Mouse (Mus musculus) hindbrain, embryonic 14.5 days (tissue): ENCODE results near the gene Prdm16. TPM values are rescaled to one million over a fixed set of nuclear protein-coding genes. Genes with fewer than 3 reads are reported as not detected.
A peak's percentile ranks its signal among the peaks of the same experiment; 100 is the strongest.

Experiments used
- ATAC-seq: fragments of 200-750 bp; cut with Nextera tagmentation; 2 replicates; pipeline ENCODE4 v1.8.0; 2017; ENCODE audit warnings: moderate number of reproducible peaks, mild to moderate bottlenecking, moderate TSS enrichment, moderate library complexity; ENCODE audit not compliant: low FRiP score
- DNase-seq: peaks from one replicate; pipeline ENCODE4 v3.0.0-alpha.2; 2015; ENCODE audit warnings: low spot score
- H3K27ac ChIP-seq: fragments of 300-500 bp; sonication (generic); 2 replicates; pipeline ENCODE4 v1.5.1; 2014; ENCODE audit warnings: mild to moderate bottlenecking, moderate library complexity
- H3K27me3 ChIP-seq: fragments of 300-500 bp; sonication (generic); 2 replicates; pipeline ENCODE4 v1.6.1; 2014; ENCODE audit warnings: mild to moderate bottlenecking, low read length, mixed read lengths; ENCODE audit not compliant: control insufficient read depth, insufficient read depth
- H3K36me3 ChIP-seq: fragments of 300-500 bp; sonication (generic); replicated peaks from 2 replicates; pipeline ENCODE4 v1.6.1; 2014; ENCODE audit not compliant: control insufficient read depth, insufficient read depth
- H3K4me1 ChIP-seq: fragments of 300-500 bp; sonication (generic); replicated peaks from 2 replicates; pipeline ENCODE4 v1.6.1; 2014; ENCODE audit warnings: antibody characterized with exemption, low read length, mixed read lengths; ENCODE audit not compliant: control insufficient read depth, insufficient read depth
- H3K4me2 ChIP-seq: fragments of 300-500 bp; sonication (generic); replicated peaks from 2 replicates; pipeline ENCODE4 v1.6.1; 2014; ENCODE audit warnings: mild to moderate bottlenecking, moderate library complexity
- H3K4me3 ChIP-seq: fragments of 300-500 bp; sonication (generic); replicated peaks from 2 replicates; pipeline ENCODE4 v1.5.1; 2014; ENCODE audit warnings: mild to moderate bottlenecking, low read length
- H3K9ac ChIP-seq: fragments of 300-500 bp; sonication (generic); 2 replicates; pipeline ENCODE4 v1.6.1; 2014
- H3K9me3 ChIP-seq: fragments of 300-500 bp; sonication (generic); 2 replicates; pipeline ENCODE4 v1.6.1; 2016; ENCODE audit warnings: low read length; ENCODE audit not compliant: control insufficient read depth
- WGBS: fragments of 180-500 bp; shearing (Covaris S2); extraction: QIAGEN DNeasy Blood & Tissue Kit; methylation state at CpG from one replicate; pipeline ENCODE4 v1.1.7; 2014; 5-methylcytosine and 5-hydroxymethylcytosine counted together
- polyA plus RNA-seq: library from polyadenylated mRNA; unstranded; fragments of >200 nt; fragmentation: Nextera tagmentation; extraction: Ambion mirVana; gene quantifications from 2 replicates; pipeline ENCODE4 v1.2.1, GENCODE M21; 2014

Gene Prdm16
- polyA plus RNA-seq, 1 experiment from 2014 or later, result 15.6 TPM

DNA sequence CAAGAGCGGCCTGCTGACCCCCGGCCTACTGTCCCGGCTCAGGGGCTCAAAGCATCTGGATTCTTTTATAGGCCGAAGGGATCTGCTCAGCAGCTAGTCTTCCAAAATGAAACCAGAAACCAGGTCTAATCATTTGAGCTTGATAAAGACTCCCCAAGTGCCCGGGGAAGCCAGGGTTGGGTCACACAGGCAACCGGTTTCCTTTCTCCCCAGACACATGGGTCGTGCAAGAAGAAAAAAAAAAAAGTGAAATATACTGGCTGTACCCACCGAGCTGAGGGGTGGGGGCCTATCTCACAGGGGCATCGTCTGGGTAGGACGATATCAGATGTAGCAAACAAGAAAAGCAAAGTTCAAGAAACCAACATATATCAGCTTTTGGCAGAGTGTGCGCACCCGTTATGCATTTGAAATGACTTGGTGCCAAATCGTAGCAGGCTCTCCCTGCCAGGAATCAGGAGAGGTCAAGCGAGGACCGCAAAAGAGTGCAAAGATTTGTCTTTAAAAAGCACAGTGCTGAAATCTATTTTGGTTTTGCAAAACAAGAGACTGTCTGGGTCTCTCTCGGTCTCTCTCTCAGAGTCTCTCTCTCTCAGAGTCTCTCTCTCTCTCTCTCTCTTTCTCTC, 55.3 kb downstream of the Prdm16 start:
- no peak overlapping the region for H3K27ac ChIP-seq
- no peak overlapping the region for H3K4me3 ChIP-seq
- H3K27me3 ChIP-seq, result no peaks in the 10 kb centered on the region
- H3K9ac ChIP-seq, result no peak overlapping the region
- DNase-seq, result no peak
- H3K9me3 ChIP-seq, result no peaks in the 10 kb centered on the region
- H3K4me2 ChIP-seq, result no peak overlapping the region
- WGBS, result 83% methylated on average over 16 of the region's 16 CpGs
- no peaks in the 10 kb centered on the region for H3K4me1 ChIP-seq
- no peaks in the 10 kb centered on the region for H3K36me3 ChIP-seq
- ATAC-seq, result no peak

DNA sequence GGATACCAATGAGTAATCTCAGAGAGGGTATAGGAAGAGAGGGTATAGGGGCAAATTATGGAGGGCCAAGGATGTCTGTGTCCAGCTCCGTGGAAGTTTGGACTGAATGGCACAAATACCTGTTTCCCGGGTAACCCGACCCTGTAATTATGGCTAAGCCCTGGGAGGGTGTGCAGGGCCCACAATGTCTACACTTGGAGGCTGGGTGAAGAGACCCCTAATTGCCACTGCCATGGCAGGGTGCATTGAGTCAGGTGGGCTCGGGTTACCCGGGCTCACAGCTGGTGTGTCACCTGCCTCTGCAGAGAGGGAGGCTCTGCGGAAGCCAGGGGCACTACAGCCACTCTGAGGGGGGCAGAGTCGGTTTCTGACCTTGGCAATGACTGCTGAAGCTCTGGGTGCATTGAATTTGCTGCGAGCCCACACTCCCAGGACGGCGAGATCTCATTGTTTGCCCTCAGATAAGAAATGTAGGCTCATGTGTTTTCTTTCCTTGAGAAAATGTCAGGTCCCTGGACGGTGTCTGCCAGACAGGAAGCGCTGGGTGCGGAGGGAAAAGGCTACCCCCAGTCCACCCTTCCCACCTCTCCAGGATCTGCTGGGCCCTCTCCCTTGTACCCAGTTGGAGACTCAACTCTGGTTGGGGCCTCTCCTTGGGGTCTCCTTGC, 62.3 kb downstream of the Prdm16 start:
- ATAC-seq, result no peak
- no peak overlapping the region for H3K9ac ChIP-seq
- H3K4me3 ChIP-seq, result no peak overlapping the region
- no peaks in the 10 kb centered on the region for H3K9me3 ChIP-seq
- no peak overlapping the region for H3K27ac ChIP-seq
- DNase-seq, result no peak
- WGBS, result 72% methylated on average over 13 of the region's 13 CpGs
- H3K4me1 ChIP-seq, result peaks cover 18% of the 10 kb centered on the region
- no peaks in the 10 kb centered on the region for H3K36me3 ChIP-seq
- no peak overlapping the region for H3K4me2 ChIP-seq
- H3K27me3 ChIP-seq, result peaks cover 5% of the 10 kb centered on the region; the same call in 1 of the 2 replicates

DNA sequence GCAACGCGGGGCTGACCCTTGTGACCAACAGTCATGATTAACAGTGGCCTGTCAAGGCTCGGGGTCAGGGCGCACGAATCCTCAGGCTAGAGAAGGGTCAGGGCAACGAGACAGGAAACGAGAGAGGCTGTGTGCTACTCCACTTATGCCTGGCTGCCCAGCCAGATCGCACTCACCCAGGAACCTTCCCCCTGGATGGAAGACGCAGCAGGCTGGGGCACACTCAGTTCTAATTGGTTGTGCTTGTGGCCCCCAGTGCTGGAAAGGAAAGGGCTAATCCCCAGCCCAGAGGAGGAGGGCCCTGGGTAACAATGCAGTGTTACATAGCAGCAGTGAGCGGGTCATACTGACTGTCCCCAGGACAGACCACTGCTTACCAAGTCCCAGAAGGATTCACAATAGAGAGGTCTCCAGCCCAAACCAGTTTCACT, 66.2 kb downstream of the Prdm16 start:
- DNase-seq, result no peak
- no peak overlapping the region for H3K27ac ChIP-seq
- ATAC-seq, result peak; percentile 38; the same call in 1 of the 2 replicates

DNA sequence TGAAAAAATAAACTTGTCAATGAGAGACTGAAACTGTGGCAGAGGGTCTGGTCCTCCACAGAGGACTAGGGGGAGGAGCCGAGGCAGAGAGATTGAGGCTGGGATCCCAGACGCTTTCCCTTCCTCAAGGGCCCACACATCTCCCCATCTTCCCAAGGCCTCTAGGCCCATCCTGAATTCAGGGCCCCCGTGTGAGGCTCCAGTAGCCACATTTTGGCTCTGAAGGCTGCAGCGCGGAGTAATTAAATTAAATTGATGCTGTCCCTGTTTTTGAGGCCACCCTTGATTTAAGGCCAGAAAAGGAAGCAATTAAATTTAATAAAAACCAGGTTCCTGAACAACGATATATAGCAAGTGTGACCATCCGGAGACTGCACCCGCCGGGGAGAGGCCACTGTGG, 66.8 kb downstream of the Prdm16 start:
- WGBS, result 69% methylated on average over 9 of the region's 9 CpGs
- H3K4me3 ChIP-seq, result no peak overlapping the region
- peaks cover 5% of the 10 kb centered on the region; the same call in 1 of the 2 replicates for H3K27me3 ChIP-seq
- DNase-seq, result no peak
- no peak for ATAC-seq
- H3K9me3 ChIP-seq, result no peaks in the 10 kb centered on the region
- peaks cover 40% of the 10 kb centered on the region for H3K4me1 ChIP-seq
- H3K36me3 ChIP-seq, result no peaks in the 10 kb centered on the region
- no peak overlapping the region for H3K9ac ChIP-seq
- 0 out of 2 replicates have a peak overlapping the region, but pooled peaks have one; percentile 32 for H3K27ac ChIP-seq
- no peak overlapping the region for H3K4me2 ChIP-seq

More for the DNA sequence above, 66.2 kb downstream of the Prdm16 start:
- Histone ChIP-seq H3K27me3 (peaks cover 5% of the 10 kb centered on the region; the same call in 1 of the 2 replicates), H3K9ac (no peak overlapping the region), H3K9me3 (no peaks in the 10 kb centered on the region), H3K36me3 (no peaks in the 10 kb centered on the region), H3K4me2 (no peak overlapping the region), H3K4me1 (peaks cover 40% of the 10 kb centered on the region), H3K4me3 (no peak overlapping the region)
- WGBS, result 16% methylated on average over 10 of the region's 10 CpGs

DNA sequence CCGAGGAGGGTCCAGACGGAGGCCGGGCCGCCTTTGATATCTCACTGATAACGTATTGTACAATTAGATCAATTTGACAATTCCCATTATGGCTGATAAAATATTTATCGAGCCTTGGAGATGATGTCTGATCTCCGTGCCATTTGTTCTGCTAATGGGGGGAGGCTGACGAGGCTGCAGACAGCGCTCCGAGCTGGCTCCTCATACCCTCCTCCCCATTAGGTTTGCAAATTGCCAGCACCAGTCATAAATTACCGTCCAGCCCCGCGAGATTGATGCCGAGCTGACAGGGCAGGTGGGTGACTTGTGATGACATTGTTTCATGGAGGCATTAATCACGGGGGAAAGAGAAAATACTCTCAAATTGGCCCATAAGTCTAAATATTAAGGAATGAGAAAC, 67.9 kb downstream of the Prdm16 start:
- H3K27ac ChIP-seq, result no peak overlapping the region
- H3K9me3 ChIP-seq, result no peaks in the 10 kb centered on the region
- H3K4me3 ChIP-seq, result no peak overlapping the region
- DNase-seq (peak; percentile 36), ATAC-seq (no peak)
- H3K4me1 ChIP-seq, result peaks cover 40% of the 10 kb centered on the region
- H3K36me3 ChIP-seq, result no peaks in the 10 kb centered on the region
- H3K27me3 ChIP-seq, result peaks cover 5% of the 10 kb centered on the region; the same call in 1 of the 2 replicates
- no peak overlapping the region for H3K9ac ChIP-seq
- 0 out of 2 replicates have a peak overlapping the region, but pooled peaks have one; percentile 4 for H3K4me2 ChIP-seq
- WGBS, result 27% methylated on average over 15 of the region's 15 CpGs

DNA sequence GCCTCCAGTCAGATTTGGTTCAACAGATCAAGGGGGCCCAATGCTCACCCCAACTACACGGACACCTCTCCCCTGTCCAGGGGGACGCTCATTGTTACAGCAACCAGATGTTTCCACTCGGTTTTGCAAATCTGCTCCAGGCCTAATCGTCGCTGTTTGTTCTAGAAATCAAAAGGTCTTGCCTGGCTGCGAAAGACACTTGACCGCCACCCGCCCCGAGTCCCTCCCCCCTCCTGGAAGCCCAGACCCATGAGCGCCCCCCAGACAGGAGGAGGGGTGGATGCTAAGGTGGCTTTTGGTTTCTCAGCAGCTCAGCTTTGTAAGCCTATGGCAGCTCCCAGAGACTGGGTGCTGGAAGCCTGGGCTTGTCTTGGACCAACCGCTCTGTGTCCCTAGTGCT, 68.7 kb downstream of the Prdm16 start:
- H3K36me3 ChIP-seq, result no peaks in the 10 kb centered on the region
- no peak overlapping the region for H3K27ac ChIP-seq
- H3K9me3 ChIP-seq, result no peaks in the 10 kb centered on the region
- 50% methylated on average over 11 of the region's 11 CpGs for WGBS
- peaks cover 5% of the 10 kb centered on the region; the same call in 1 of the 2 replicates for H3K27me3 ChIP-seq
- ATAC-seq, result no peak; the same call in 1 of the 2 replicates
- peaks cover 40% of the 10 kb centered on the region for H3K4me1 ChIP-seq
- no peak overlapping the region for H3K4me2 ChIP-seq
- no peak overlapping the region for H3K4me3 ChIP-seq
- H3K9ac ChIP-seq, result no peak overlapping the region
- DNase-seq, result no peak

DNA sequence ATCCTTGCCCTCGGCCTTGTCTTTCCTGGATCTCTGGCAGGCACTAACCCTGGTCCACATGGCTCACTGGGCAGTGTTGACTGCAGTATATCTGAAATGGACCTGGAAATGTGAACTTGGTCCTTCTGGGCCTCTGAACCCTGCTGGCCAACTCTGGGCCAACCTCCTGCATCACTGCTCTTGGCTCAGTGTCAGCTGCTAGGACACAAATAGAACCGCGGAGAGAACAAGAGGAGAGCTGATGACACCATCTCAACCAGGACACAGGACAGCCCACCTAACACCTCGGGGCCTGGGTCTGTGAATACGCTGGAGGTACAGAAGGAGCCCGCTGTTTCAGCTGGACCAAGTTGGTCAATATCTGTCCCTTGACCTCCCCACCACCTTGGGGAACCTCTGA, 73.5 kb downstream of the Prdm16 start:
- Histone ChIP-seq H3K4me1 (peaks cover 11% of the 10 kb centered on the region), H3K27me3 (no peaks in the 10 kb centered on the region), H3K4me2 (no peak overlapping the region), H3K27ac (no peak overlapping the region), H3K4me3 (no peak overlapping the region), H3K36me3 (no peaks in the 10 kb centered on the region), H3K9ac (no peak overlapping the region), H3K9me3 (no peaks in the 10 kb centered on the region)
- ATAC-seq (no peak), DNase-seq (no peak)
- WGBS, result 93% methylated on average over 6 of the region's 6 CpGs

DNA sequence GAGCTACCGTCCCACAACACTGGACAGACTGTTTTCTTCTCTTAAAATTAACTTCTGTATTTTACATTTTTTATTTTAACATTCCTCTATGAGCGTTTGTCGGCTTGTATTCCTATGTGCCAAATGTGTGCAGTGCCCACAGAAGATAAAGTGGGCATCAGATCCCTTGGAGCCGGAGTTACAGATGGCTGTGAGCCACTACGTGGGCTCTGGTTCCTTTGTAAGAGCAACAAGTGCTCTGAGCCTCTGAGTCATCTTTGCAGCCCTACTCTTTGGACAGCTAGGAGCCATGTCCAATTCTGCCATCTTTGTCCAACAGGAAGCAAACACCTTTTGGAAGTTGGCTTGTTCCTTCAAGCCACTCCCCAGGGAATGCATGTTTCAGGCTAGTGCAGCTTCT, 78.6 kb downstream of the Prdm16 start:
- ATAC-seq (no peak), DNase-seq (no peak)
- Histone ChIP-seq H3K4me3 (no peak overlapping the region), H3K4me2 (no peak overlapping the region), H3K27me3 (peaks cover 6% of the 10 kb centered on the region; the same call in 1 of the 2 replicates), H3K9ac (no peak overlapping the region), H3K36me3 (no peaks in the 10 kb centered on the region), H3K27ac (no peak overlapping the region), H3K4me1 (peaks cover 30% of the 10 kb centered on the region), H3K9me3 (no peaks in the 10 kb centered on the region)
- 85% methylated on average over 5 of the region's 5 CpGs for WGBS

DNA sequence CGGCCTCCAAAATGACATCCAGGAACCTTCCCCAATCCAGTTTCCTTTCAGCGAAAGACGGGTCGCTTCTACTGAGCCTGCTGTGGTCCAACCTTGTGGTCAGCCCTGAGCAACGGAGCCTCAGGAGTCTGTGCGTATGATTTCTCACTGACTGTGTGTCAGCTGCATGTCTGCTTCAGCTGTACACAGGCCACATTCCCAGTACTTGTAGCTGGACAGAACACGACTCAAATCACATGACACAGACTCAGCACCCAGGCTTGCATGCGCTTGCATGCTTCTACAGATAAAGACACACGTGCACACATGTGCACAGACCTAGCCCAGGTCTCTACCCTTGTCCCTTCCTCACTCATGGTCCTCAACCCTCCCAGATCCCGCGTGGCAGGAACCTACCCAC, 79.5 kb downstream of the Prdm16 start:
- ATAC-seq (no peak), DNase-seq (no peak)
- no peak overlapping the region for H3K9ac ChIP-seq
- H3K27me3 ChIP-seq, result peaks cover 7% of the 10 kb centered on the region; the same call in 1 of the 2 replicates
- H3K27ac ChIP-seq, result no peak overlapping the region
- H3K36me3 ChIP-seq, result no peaks in the 10 kb centered on the region
- H3K9me3 ChIP-seq, result no peaks in the 10 kb centered on the region
- WGBS, result 71% methylated on average over 11 of the region's 11 CpGs
- no peak overlapping the region for H3K4me3 ChIP-seq
- H3K4me2 ChIP-seq, result no peak overlapping the region
- H3K4me1 ChIP-seq, result peaks cover 30% of the 10 kb centered on the region
